Mouse (Mus musculus) adrenal gland, adult 8-10 months (tissue): ENCODE measurements around the gene Trub1. TPM values are rescaled to one million over a fixed set of nuclear protein-coding genes. Genes with fewer than 3 reads are reported as not detected.

ENCODE experiments used
- total RNA-seq, 4 experiments: library from RNA; stranded (reverse); gene quantifications; 2 replicates each; pipeline ENCODE4 v1.2.4; 2022

The Trub1 gene
- total RNA-seq, 4 experiments from 2014 or later, result 15.9 to 20.2 (median 18.5) TPM

Other genes starting within 250 kb of the Trub1 start
- 10 to 100 TPM; 31.0 to 43.9 (median 33.1) TPM for gene Ablim1, start 138.0 kb upstream of the Trub1 start, total RNA-seq
- gene Fam160b1, start 92.2 kb upstream of the Trub1 start, total RNA-seq, result 10 to 100 TPM; 20.8 to 26.1 (median 24.4) TPM
- 10 to 100 TPM; 27.7 to 33.6 (median 30.5) TPM for gene Atrnl1, start 158.1 kb downstream of the Trub1 start, total RNA-seq